Mouse (Mus musculus): ENCODE measurements around the gene Abcc6. TPM values are rescaled to one million over a fixed set of nuclear protein-coding genes. Genes with fewer than 3 reads are reported as not detected.
"Not testable (repeated sequence)": the region's sequence is repeated elsewhere in the genome, so short reads cannot be mapped to it uniquely, and the experiment has no call there.

Gene Abcc6
- polyA plus RNA-seq, 1 experiment from 2014 or later, result 0.78 TPM

GRCm38 (mm10) chr7:45939836-45940235 is 90.3 kb downstream of the Abcc6 start:
- ATAC-seq (ENCODE audit: insufficient number of reproducible peaks, insufficient read depth, low FRiP score, low read depth), result no peak
- no peak overlapping the region for H3K9ac ChIP-seq (replicated peaks; ENCODE audit: low read depth, low read length)
- no peak overlapping the region for H3K4me3 ChIP-seq (ENCODE audit: low read depth, low read length)
- no peak overlapping the region for H3K27ac ChIP-seq (ENCODE audit: low read length)
- no peaks in the 10 kb centered on the region for H3K36me3 ChIP-seq (ENCODE audit: control insufficient read depth, insufficient read depth, low read length)
- H3K27me3 ChIP-seq (ENCODE audit: control insufficient read depth, insufficient read depth, low read length), result no peaks in the 10 kb centered on the region
- H3K9me3 ChIP-seq (ENCODE audit: control insufficient read depth, low read depth, low read length), result no peaks in the 10 kb centered on the region
- H3K4me1 ChIP-seq (ENCODE audit: control insufficient read depth, insufficient read depth, low read length), result no peaks in the 10 kb centered on the region
- no peak overlapping the region for H3K4me2 ChIP-seq (replicated peaks; ENCODE audit: low read depth, low read length)
- 44% methylated on average over 2 of the region's 2 CpGs for WGBS

GRCm38 (mm10) chr7:45935114-45935513 is 95.0 kb downstream of the Abcc6 start:
- Histone ChIP-seq H3K36me3 (ENCODE audit: control insufficient read depth, insufficient read depth, low read length) (no peaks in the 10 kb centered on the region), H3K27me3 (ENCODE audit: control insufficient read depth, insufficient read depth, low read length) (no peaks in the 10 kb centered on the region), H3K4me2 (replicated peaks; ENCODE audit: low read depth, low read length) (no peak overlapping the region), H3K4me3 (ENCODE audit: low read depth, low read length) (no peak overlapping the region), H3K9me3 (ENCODE audit: control insufficient read depth, low read depth, low read length) (0 out of 2 replicates have a peak, but pooled peaks cover 4% of the 10 kb centered on the region), H3K4me1 (ENCODE audit: control insufficient read depth, insufficient read depth, low read length) (no peaks in the 10 kb centered on the region), H3K27ac (ENCODE audit: low read length) (no peak overlapping the region), H3K9ac (replicated peaks; ENCODE audit: low read depth, low read length) (no peak overlapping the region)
- ATAC-seq (ENCODE audit: insufficient number of reproducible peaks, insufficient read depth, low FRiP score, low read depth), result no peak
- WGBS, result 30% methylated on average over 7 of the region's 7 CpGs

GRCm38 (mm10) chr7:45933766-45934165 is 96.3 kb downstream of the Abcc6 start:
- not testable (repeated sequence) for H3K9me3 ChIP-seq (ENCODE audit: control insufficient read depth, low read depth, low read length); H3K27me3 ChIP-seq (ENCODE audit: control insufficient read depth, insufficient read depth, low read length); H3K36me3 ChIP-seq (ENCODE audit: control insufficient read depth, insufficient read depth, low read length); H3K4me2 ChIP-seq (replicated peaks; ENCODE audit: low read depth, low read length); ATAC-seq (ENCODE audit: insufficient number of reproducible peaks, insufficient read depth, low FRiP score, low read depth); H3K9ac ChIP-seq (replicated peaks; ENCODE audit: low read depth, low read length); H3K4me1 ChIP-seq (ENCODE audit: control insufficient read depth, insufficient read depth, low read length); H3K4me3 ChIP-seq (ENCODE audit: low read depth, low read length); H3K27ac ChIP-seq (ENCODE audit: low read length)
- 92% methylated on average over 12 of the region's 12 CpGs for WGBS

GRCm38 (mm10) chr7:45929688-45930087 is 100.4 kb downstream of the Abcc6 start:
- Histone ChIP-seq H3K4me1 (ENCODE audit: control insufficient read depth, insufficient read depth, low read length) (no peaks in the 10 kb centered on the region), H3K9ac (replicated peaks; ENCODE audit: low read depth, low read length) (no peak overlapping the region), H3K27ac (ENCODE audit: low read length) (no peak overlapping the region), H3K4me3 (ENCODE audit: low read depth, low read length) (no peak overlapping the region), H3K9me3 (ENCODE audit: control insufficient read depth, low read depth, low read length) (0 out of 2 replicates have a peak, but pooled peaks cover 4% of the 10 kb centered on the region), H3K36me3 (ENCODE audit: control insufficient read depth, insufficient read depth, low read length) (no peaks in the 10 kb centered on the region), H3K27me3 (ENCODE audit: control insufficient read depth, insufficient read depth, low read length) (no peaks in the 10 kb centered on the region), H3K4me2 (replicated peaks; ENCODE audit: low read depth, low read length) (no peak overlapping the region)
- ATAC-seq (ENCODE audit: insufficient number of reproducible peaks, insufficient read depth, low FRiP score, low read depth), result no peak
- WGBS, result 94% methylated on average over 1 of the region's 1 CpGs

DNA sequence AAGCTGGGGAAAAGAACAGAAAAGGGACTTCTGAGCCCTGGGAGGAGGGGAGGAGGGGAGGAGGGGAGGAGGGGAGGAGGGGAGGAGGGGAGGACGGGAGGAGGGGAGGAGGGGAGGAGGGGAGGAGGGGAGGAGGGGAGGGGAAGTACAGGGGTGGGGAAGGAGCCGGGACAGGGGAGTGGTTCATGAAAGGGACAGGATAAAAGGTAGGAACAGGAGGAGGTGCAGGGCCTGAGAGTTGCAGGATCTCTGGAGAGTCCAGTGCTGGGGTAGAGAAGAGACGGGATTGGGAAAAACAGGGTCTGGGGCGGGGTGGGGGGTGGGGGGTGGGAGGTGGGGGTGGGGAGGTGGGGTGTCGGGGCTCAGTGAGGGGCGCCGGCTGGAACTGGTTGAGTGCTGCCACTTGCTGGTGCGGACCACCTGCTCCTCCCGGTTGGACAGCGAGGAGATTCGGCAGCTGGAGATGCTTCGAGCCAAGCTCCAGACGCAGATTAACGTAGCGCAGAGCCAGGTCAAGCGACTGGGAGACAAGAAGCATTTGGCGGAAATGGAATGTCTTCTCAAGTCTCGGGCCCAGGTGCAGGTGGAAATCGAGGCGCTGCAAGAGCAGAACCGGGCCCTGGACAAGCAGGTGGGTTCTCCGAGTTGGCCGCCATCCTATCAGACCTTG is 101.3 kb downstream of the Abcc6 start:
- WGBS, result 8% methylated on average over 21 of the region's 23 CpGs
- H3K4me1 ChIP-seq (ENCODE audit: control insufficient read depth, insufficient read depth, low read length), result 0 out of 2 replicates have a peak, but pooled peaks cover 6% of the 10 kb centered on the region
- no peaks in the 10 kb centered on the region for H3K27me3 ChIP-seq (ENCODE audit: control insufficient read depth, insufficient read depth, low read length)
- no peak overlapping the region for H3K4me2 ChIP-seq (replicated peaks; ENCODE audit: low read depth, low read length)
- ATAC-seq (ENCODE audit: insufficient number of reproducible peaks, insufficient read depth, low FRiP score, low read depth), result 0 out of 2 replicates have a peak, but pooled peaks have one; percentile 26
- H3K27ac ChIP-seq (ENCODE audit: low read length), result peak overlapping the region; percentile 66; the same call in 1 of the 2 replicates
- H3K9ac ChIP-seq (replicated peaks; ENCODE audit: low read depth, low read length), result no peak overlapping the region
- H3K9me3 ChIP-seq (ENCODE audit: control insufficient read depth, low read depth, low read length), result 0 out of 2 replicates have a peak, but pooled peaks cover 4% of the 10 kb centered on the region
- H3K36me3 ChIP-seq (ENCODE audit: control insufficient read depth, insufficient read depth, low read length), result no peaks in the 10 kb centered on the region
- no peak overlapping the region for H3K4me3 ChIP-seq (ENCODE audit: low read depth, low read length)

DNA sequence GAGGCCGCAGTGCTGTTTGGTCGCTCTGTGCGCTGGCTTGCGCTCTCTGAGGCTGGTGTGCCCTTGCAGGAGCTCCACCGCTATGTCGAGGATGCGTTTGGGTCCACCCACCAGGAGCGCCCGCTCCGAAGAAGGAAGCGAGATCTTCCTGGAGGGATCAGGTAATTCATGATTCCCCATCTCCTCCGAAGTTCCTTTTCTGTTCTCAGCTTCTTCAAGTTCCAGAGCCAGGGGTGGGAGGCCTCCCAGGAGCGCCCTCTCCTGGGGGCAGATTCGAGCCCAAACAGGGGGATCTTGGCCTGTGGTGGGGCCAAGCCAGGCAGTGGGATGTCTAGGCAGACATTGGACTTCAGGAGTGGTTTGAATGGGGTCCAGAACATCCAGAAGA is 105.7 kb downstream of the Abcc6 start:
- Histone ChIP-seq H3K36me3 (ENCODE audit: control insufficient read depth, insufficient read depth, low read length) (no peaks in the 10 kb centered on the region), H3K4me1 (ENCODE audit: control insufficient read depth, insufficient read depth, low read length) (peaks cover 31% of the 10 kb centered on the region), H3K9ac (replicated peaks; ENCODE audit: low read depth, low read length) (no peak overlapping the region), H3K27me3 (ENCODE audit: control insufficient read depth, insufficient read depth, low read length) (no peaks in the 10 kb centered on the region), H3K4me3 (ENCODE audit: low read depth, low read length) (peak overlapping the region; percentile 35; the same call in 1 of the 2 replicates), H3K9me3 (ENCODE audit: control insufficient read depth, low read depth, low read length) (no peaks in the 10 kb centered on the region), H3K27ac (ENCODE audit: low read length) (0 out of 2 replicates have a peak overlapping the region, but pooled peaks have one; percentile 96), H3K4me2 (replicated peaks; ENCODE audit: low read depth, low read length) (peak overlapping the region; percentile 50)
- WGBS, result 21% methylated on average over 14 of the region's 14 CpGs
- no peak for ATAC-seq (ENCODE audit: insufficient number of reproducible peaks, insufficient read depth, low FRiP score, low read depth)

DNA sequence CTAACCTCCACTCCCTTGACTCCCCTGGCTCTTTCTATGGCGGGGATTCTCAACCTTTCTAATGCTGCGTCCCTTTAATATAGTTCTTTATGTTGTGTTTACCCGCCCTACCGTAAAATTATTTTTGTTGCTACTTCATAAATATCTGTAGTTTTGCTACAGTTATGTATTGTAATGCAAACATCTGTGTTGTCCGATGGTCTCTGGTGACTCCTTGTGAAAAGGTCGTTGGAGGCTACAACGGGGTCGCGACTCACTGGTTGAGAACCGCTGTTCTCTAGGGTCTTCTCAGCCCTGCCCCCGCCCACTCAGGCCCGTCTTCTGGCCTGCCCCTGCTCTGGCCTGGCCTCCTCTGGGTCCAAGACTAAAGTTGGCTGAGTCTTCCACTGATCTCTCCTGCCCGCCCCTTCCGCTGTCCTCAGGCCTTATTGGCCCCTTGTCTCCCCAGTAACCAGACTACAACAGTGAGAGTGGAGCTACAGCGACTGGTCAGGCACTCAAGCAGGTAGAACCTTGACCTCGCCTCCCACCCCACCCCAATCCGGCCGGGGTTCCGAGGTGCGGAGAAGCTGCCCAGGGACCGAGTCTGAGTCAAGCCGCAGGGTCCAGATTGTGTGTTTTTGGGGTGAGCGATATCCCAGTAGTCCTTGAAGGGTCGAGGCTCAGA is 106.2 kb downstream of the Abcc6 start, which contains the start of gene Ccdc114:
Ccdc114 (plus strand) TSS at position 311 of the 667 bp plus-strand sequence.
- peaks cover 3% of the 10 kb centered on the region; the same call in 1 of the 2 replicates for H3K36me3 ChIP-seq (ENCODE audit: control insufficient read depth, insufficient read depth, low read length)
- H3K9me3 ChIP-seq (ENCODE audit: control insufficient read depth, low read depth, low read length), result no peaks in the 10 kb centered on the region
- 8% methylated on average over 24 of the region's 24 CpGs for WGBS

DNA sequence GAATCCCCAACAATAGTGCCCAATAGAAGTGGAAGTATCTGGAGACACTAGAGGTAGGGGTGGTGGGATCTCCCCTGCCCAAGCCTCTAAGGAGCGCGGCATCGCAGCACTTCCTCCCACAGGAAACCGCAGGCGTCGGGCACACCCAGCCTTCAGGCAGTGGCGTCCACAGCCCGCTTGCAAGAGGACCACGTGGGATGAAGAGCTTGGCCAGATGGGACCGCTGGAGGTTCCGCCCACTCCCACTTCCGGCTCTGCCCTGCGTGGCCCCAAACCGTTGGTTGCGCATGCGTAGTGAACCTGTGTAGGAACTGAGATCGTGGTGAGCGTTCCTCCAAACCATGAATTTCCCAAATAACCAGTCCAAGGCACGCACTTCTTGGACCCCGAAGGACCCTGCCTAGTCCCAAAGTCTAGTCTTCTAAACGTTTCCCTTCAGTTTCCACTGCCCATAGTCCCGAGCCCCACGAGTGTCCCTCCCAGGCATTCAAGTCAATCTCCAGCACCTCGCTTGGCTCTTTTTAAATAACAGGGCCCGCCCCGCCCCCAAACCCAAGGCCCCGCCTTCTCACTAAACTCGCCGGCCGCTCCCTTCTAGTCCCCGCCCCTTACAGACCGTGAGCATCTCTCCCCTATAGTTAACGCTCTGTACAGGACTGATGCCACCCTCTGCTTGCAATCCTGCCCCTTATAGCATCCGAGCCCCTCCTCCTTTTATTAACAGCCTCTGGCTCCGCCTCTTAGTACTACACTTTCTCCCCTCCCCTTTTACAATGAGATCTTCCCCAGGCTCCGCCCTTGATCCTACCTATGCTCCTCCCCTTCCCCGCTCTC is 107.0 kb downstream of the Abcc6 start:
- H3K4me3 ChIP-seq (ENCODE audit: low read depth, low read length), result peak overlapping the region; percentile 35
- peak; percentile 88 for ATAC-seq (ENCODE audit: insufficient number of reproducible peaks, insufficient read depth, low FRiP score, low read depth)

More for the DNA sequence above, 106.2 kb downstream of the Abcc6 start, which contains the start of gene Ccdc114:
- H3K27ac ChIP-seq (ENCODE audit: low read length), result peak within 1 kb of the TSS; percentile 96
- ATAC-seq (ENCODE audit: insufficient number of reproducible peaks, insufficient read depth, low FRiP score, low read depth), result peak; percentile 44; the same call in 1 of the 2 replicates
- peak within 1 kb of the TSS; percentile 50 for H3K4me2 ChIP-seq (replicated peaks; ENCODE audit: low read depth, low read length)
- H3K27me3 ChIP-seq (ENCODE audit: control insufficient read depth, insufficient read depth, low read length), result no peaks in the 10 kb centered on the region
- H3K4me1 ChIP-seq (ENCODE audit: control insufficient read depth, insufficient read depth, low read length), result peaks cover 35% of the 10 kb centered on the region
- H3K4me3 ChIP-seq (ENCODE audit: low read depth, low read length), result peak within 1 kb of the TSS; percentile 35
- H3K9ac ChIP-seq (replicated peaks; ENCODE audit: low read depth, low read length), result peak within 1 kb of the TSS; percentile 18; the same call in 1 of the 2 replicates

More for the DNA sequence above, 107.0 kb downstream of the Abcc6 start:
- Histone ChIP-seq H3K36me3 (ENCODE audit: control insufficient read depth, insufficient read depth, low read length) (peaks cover 8% of the 10 kb centered on the region; the same call in 1 of the 2 replicates), H3K27me3 (ENCODE audit: control insufficient read depth, insufficient read depth, low read length) (no peaks in the 10 kb centered on the region), H3K27ac (ENCODE audit: low read length) (peak overlapping the region; percentile 96), H3K4me1 (ENCODE audit: control insufficient read depth, insufficient read depth, low read length) (peaks cover 38% of the 10 kb centered on the region), H3K9me3 (ENCODE audit: control insufficient read depth, low read depth, low read length) (no peaks in the 10 kb centered on the region), H3K4me2 (replicated peaks; ENCODE audit: low read depth, low read length) (peak overlapping the region; percentile 50), H3K9ac (replicated peaks; ENCODE audit: low read depth, low read length) (0 out of 2 replicates have a peak overlapping the region, but pooled peaks have one; percentile 18)
- under 1% methylated on average over 37 of the region's 37 CpGs for WGBS

All from stomach, embryonic 14.5 days (tissue).